Mouse (Mus musculus): Measurements from ENCODE around the gene Cd200.

- TF ChIP-seq EP300 (IDR thresholded peaks at IDR 0.05; ENCODE audit: low read depth): no peak
- no peak for TF ChIP-seq CTCF (IDR thresholded peaks at IDR 0.05; ENCODE audit: low read depth)
These were observed 74.5 kb downstream of the Cd200 start for GRCm38 (mm10) chr16:45334376-45334765.
